Mouse (Mus musculus) lung, postnatal 0 days (tissue): Measurements from ENCODE around the gene Ddx31. TPM values are rescaled to one million over a fixed set of nuclear protein-coding genes. Genes with fewer than 3 reads are reported as not detected.

Source experiments
- ATAC-seq: fragments of 200-750 bp; cut with Nextera tagmentation; 2 replicates; pipeline ENCODE4 v1.8.0; 2017; ENCODE audit warnings: moderate library complexity
- DNase-seq: peaks from one replicate; pipeline ENCODE4 v3.0.0-alpha.2; 2016; ENCODE audit warnings: low spot score
- H3K27ac ChIP-seq: fragments of 300-500 bp; sonication (generic); 2 replicates; pipeline ENCODE4 v1.5.1; 2014; ENCODE audit warnings: antibody characterized with exemption, mild to moderate bottlenecking, low read length, mixed read lengths
- H3K27me3 ChIP-seq: fragments of 300-500 bp; sonication (generic); replicated peaks from 2 replicates; pipeline ENCODE4 v1.6.1; 2014; ENCODE audit warnings: low read length, mixed read lengths; ENCODE audit not compliant: insufficient read depth
- H3K36me3 ChIP-seq: fragments of 300-500 bp; sonication (generic); 2 replicates; pipeline ENCODE4 v1.6.1; 2014; ENCODE audit warnings: low read length, mixed read lengths; ENCODE audit not compliant: insufficient read depth
- H3K4me1 ChIP-seq: fragments of 300-500 bp; sonication (generic); 2 replicates; pipeline ENCODE4 v1.6.1; 2014; ENCODE audit warnings: antibody characterized with exemption, low read depth, low read length, mixed read lengths; ENCODE audit not compliant: insufficient read depth
- H3K4me2 ChIP-seq: fragments of 300-500 bp; sonication (generic); replicated peaks from 2 replicates; pipeline ENCODE4 v1.6.1; 2014; ENCODE audit warnings: low read depth, mild to moderate bottlenecking, low read length, moderate library complexity, mixed read lengths
- H3K4me3 ChIP-seq: fragments of 300-500 bp; sonication (generic); 2 replicates; pipeline ENCODE4 v1.5.1; 2014; ENCODE audit warnings: low read depth, low read length
- H3K9ac ChIP-seq: fragments of 300-500 bp; sonication (generic); replicated peaks from 2 replicates; pipeline ENCODE4 v1.6.1; 2014; ENCODE audit warnings: low read depth, mild to moderate bottlenecking
- H3K9me3 ChIP-seq: fragments of 300-500 bp; sonication (generic); 2 replicates; pipeline ENCODE4 v1.6.1; 2016; ENCODE audit warnings: low read length, mixed read lengths
- CTCF ChIP-seq: IDR thresholded peaks from 2 replicates; pipeline ENCODE4 v1.5.1; 2016; ENCODE audit warnings: antibody characterized with exemption, mild to moderate bottlenecking
- EP300 ChIP-seq: IDR thresholded peaks from 2 replicates; pipeline ENCODE4 v1.6.1; 2016; ENCODE audit warnings: antibody characterized with exemption, mild to moderate bottlenecking, control low read depth
- WGBS: fragments of 180-500 bp; shearing (Covaris S2); extraction: QIAGEN DNeasy Blood & Tissue Kit; methylation state at CpG from one replicate; pipeline ENCODE4 v1.1.7; 2014; 5-methylcytosine and 5-hydroxymethylcytosine counted together
- polyA plus RNA-seq: library from polyadenylated mRNA; unstranded; fragments of >200 nt; fragmentation: Nextera tagmentation; extraction: Ambion mirVana; gene quantifications from 2 replicates; pipeline ENCODE4 v1.2.1, GENCODE M21; 2015

The Ddx31 gene
- polyA plus RNA-seq, 1 experiment from 2014 or later, result 5.9 TPM

DNA sequence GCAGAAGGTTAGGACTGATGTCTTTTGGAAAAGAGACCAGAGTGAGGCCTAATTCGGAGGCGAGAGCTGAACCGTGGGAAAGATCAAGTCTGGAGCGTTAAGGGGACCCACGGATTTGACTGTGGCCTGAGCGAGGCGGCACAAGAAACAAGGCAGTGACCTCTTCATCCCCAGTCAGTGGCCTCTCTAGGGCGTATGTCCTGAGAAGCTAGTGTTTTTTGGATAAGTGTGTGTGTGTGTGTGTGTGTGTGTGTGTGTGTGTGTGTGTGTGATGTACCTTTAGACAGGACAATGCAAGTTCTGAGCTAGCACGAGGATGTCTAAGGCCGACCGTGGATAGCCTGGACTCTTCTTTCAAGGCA lies 76.9 kb downstream of the Ddx31 start:
- Histone ChIP-seq H3K4me3 (no peak overlapping the region), H3K27ac (no peak overlapping the region), H3K4me2 (no peak overlapping the region), H3K27me3 (peaks cover 60% of the 10 kb centered on the region), H3K36me3 (no peaks in the 10 kb centered on the region), H3K4me1 (no peaks in the 10 kb centered on the region; the same call in 1 of the 2 replicates), H3K9ac (no peak overlapping the region), H3K9me3 (no peaks in the 10 kb centered on the region)
- 11% methylated on average over 11 of the region's 11 CpGs for WGBS
- DNase-seq (no peak), ATAC-seq (no peak)
- no peak for TF ChIP-seq CTCF
- no peak for TF ChIP-seq EP300

DNA sequence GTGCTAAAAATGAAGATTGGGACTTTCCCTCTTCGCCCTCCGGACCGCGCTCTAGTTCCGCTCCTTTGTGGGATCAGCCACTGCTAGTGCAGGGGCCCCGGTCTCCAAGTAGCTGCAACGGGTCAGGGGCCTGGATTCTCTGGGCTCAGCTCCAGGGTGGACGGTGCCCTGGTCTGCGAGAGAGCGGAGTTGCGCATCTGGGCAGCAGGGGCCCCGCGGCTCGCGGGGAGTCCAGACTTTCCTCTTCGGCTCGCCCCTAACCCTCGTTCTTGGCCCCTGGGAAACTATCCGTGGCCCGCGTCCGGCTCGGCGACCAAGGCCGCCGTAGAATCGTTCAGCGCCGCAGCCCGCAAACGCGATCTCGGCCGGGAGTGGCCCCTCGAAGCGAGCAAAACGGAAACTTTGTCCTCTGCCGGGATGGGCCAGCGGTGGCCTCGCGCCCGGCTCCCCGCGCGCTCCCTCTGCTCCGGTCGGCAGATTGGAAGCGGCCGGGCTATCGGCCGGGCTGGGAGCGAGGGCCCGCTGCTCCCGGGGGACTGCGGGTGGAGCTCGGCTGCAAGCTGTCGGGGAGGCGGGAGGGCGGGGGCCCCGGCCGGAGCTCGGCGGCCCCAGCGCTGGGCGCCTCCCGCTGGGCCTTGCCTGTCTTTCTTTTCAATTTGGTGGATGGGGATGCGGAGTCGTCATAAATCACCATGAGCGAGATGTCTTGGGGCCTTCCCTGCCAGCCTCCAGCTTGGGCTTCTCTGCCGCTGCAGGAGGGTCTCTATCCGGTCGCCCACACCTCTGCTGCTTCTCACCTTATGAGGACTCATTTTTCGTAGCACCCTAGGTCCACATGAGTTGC lies 77.5 kb downstream of the Ddx31 start:
- no peak for ATAC-seq
- no peaks in the 10 kb centered on the region; the same call in 1 of the 2 replicates for H3K4me1 ChIP-seq
- H3K36me3 ChIP-seq, result no peaks in the 10 kb centered on the region
- WGBS, result 2% methylated on average over 72 of the region's 73 CpGs
- H3K4me3 ChIP-seq, result peak overlapping the region; percentile 17; the same call in 1 of the 2 replicates
- TF ChIP-seq CTCF (no peak), EP300 (no peak)
- H3K9ac ChIP-seq, result no peak overlapping the region
- peaks cover 56% of the 10 kb centered on the region for H3K27me3 ChIP-seq
- no peaks in the 10 kb centered on the region for H3K9me3 ChIP-seq
- no peak overlapping the region for H3K27ac ChIP-seq
- no peak for DNase-seq
- H3K4me2 ChIP-seq, result peak overlapping the region; percentile 25; the same call in 1 of the 2 replicates

- Histone ChIP-seq H3K27me3 (peaks cover 49% of the 10 kb centered on the region), H3K4me2 (no peak overlapping the region), H3K4me3 (no peak overlapping the region), H3K9ac (no peak overlapping the region), H3K9me3 (no peaks in the 10 kb centered on the region), H3K36me3 (no peaks in the 10 kb centered on the region), H3K27ac (no peak overlapping the region), H3K4me1 (no peaks in the 10 kb centered on the region; the same call in 1 of the 2 replicates)
- TF ChIP-seq CTCF (no peak), EP300 (no peak)
- 2% methylated on average over 4 of the region's 4 CpGs for WGBS
- ATAC-seq, result no peak
- no peak for DNase-seq
Measured at GRCm38 (mm10) chr2:28919001-28919400, 78.8 kb downstream of the Ddx31 start.

DNA sequence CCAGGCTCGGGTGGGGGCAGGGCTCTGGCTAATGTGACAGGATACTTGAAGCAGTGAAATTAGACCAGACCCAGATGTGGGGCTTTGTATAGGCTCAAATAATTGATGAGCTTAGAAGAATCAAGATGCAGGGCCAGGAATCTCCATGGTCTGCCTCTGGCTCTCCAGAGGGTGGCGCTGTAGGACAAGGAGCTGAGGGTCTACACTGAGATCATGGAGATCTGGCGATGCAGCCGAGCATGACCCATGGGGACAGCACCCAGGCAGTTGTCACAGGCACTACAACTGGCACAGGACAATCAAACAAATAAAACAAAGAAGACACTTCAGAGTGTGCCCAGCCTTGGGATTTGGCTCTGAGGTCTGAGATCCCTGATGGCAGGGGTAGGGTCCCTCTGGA lies 83.7 kb downstream of the Ddx31 start:
- no peak overlapping the region for H3K9ac ChIP-seq
- H3K9me3 ChIP-seq, result no peaks in the 10 kb centered on the region
- H3K4me1 ChIP-seq, result no peaks in the 10 kb centered on the region
- DNase-seq, result peak; percentile 65
- no peak overlapping the region for H3K4me3 ChIP-seq
- H3K36me3 ChIP-seq, result no peaks in the 10 kb centered on the region
- ATAC-seq, result peak; percentile 65
- no peak overlapping the region for H3K4me2 ChIP-seq
- peaks cover 10% of the 10 kb centered on the region for H3K27me3 ChIP-seq
- H3K27ac ChIP-seq, result no peak overlapping the region
- no peak for TF ChIP-seq EP300
- TF ChIP-seq CTCF, result peak; percentile 95
- WGBS, result 0% methylated on average over 4 of the region's 4 CpGs

DNA sequence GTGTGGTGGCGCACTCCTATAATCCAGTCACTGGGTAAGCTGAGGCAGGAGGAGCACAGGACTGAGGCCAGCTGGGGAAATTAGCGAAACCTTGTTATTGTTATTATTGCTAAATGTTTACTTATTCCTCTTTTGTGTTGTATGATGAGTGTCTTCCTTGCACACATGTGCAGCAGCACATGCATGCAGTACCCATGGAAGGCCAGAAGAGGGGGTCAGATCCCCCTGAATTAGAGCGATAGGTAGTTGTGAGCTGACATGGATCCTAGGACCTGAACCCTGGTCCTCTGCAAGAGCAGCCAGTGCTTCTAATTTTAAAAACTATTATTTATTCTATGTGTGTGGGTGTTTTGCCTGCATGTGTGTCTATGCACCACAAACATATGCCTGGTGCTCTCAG lies 90.4 kb downstream of the Ddx31 start:
- Histone ChIP-seq H3K4me3 (no peak overlapping the region), H3K36me3 (no peaks in the 10 kb centered on the region), H3K4me1 (no peaks in the 10 kb centered on the region), H3K9ac (no peak overlapping the region), H3K27ac (no peak overlapping the region), H3K4me2 (no peak overlapping the region), H3K27me3 (no peaks in the 10 kb centered on the region), H3K9me3 (no peaks in the 10 kb centered on the region)
- TF ChIP-seq EP300, result no peak
- TF ChIP-seq CTCF, result peak; percentile 32
- no peak for DNase-seq
- no peak for ATAC-seq
- WGBS, result 88% methylated on average over 3 of the region's 3 CpGs

- Histone ChIP-seq H3K36me3 (no peaks in the 10 kb centered on the region), H3K27ac (no peak overlapping the region), H3K4me2 (no peak overlapping the region), H3K27me3 (no peaks in the 10 kb centered on the region), H3K9me3 (no peaks in the 10 kb centered on the region), H3K9ac (no peak overlapping the region), H3K4me1 (no peaks in the 10 kb centered on the region), H3K4me3 (no peak overlapping the region)
- ATAC-seq (no peak), DNase-seq (no peak)
- no peak for TF ChIP-seq CTCF
- no peak for TF ChIP-seq EP300
- WGBS, result 57% methylated on average over 7 of the region's 7 CpGs
Measured at GRCm38 (mm10) chr2:28938997-28939396, 98.8 kb downstream of the Ddx31 start.
